Mouse (Mus musculus): ENCODE data around the gene Ccdc60.
"Not testable (repeated sequence)": the region's sequence is repeated elsewhere in the genome, so short reads cannot be mapped to it uniquely, and the experiment has no call there.

Gene Ccdc60

GRCm38 (mm10) chr5:116288849-116289570 lies at the start of gene Ccdc60:
Gene Ccdc60 (minus strand): TSS chr5:116288985.
- DNase-seq, result no peak

- DNase-seq, result no peak
These were observed 47.4 kb upstream of the Ccdc60 start for GRCm38 (mm10) chr5:116336191-116336590.

GRCm38 (mm10) chr5:116328911-116329310 lies 40.1 kb upstream of the Ccdc60 start:
- DNase-seq, result no peak

DNA sequence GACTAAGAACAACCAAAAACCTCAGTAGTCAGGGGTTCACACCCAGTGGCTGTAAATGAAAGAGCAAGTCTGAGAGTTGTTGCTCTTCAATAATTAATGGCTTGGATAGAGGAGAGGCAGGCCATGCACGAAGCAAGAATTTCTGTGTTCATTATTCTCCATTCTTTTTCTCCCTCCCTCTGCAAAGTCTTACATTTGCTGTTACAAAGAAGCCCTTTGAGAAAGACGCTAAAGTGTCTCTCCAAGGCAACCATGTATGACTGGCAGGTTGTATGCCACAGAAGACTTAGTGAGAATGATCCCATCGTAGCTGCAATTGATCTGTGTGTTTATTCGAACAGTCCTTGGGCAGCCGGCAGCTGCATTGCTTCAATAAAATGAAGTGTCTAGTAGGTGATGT lies 34.6 kb upstream of the Ccdc60 start:
- no peak for DNase-seq

GRCm38 (mm10) chr5:116322365-116323027 lies 33.7 kb upstream of the Ccdc60 start:
- DNase-seq, result no peak

DNA sequence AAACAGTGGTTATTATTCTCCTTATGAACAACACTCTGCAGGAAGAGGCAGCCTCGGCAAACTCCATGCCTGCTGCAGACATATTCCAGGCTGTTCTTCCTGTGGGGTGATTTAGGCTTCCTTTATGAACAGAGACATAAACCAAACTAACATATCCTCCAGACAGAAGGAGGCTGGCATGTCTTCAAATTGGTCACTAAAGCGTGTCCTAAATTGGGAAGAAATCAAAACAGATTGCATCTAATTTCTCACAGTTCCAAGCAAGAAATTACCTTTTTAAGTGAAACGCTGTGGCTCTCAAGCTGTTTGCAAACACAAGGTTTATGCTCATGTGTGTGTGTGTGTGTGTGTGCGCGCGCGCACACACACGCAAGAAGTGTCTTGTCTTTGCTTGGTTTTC lies 24.9 kb upstream of the Ccdc60 start:
- DNase-seq, result no peak

DNA sequence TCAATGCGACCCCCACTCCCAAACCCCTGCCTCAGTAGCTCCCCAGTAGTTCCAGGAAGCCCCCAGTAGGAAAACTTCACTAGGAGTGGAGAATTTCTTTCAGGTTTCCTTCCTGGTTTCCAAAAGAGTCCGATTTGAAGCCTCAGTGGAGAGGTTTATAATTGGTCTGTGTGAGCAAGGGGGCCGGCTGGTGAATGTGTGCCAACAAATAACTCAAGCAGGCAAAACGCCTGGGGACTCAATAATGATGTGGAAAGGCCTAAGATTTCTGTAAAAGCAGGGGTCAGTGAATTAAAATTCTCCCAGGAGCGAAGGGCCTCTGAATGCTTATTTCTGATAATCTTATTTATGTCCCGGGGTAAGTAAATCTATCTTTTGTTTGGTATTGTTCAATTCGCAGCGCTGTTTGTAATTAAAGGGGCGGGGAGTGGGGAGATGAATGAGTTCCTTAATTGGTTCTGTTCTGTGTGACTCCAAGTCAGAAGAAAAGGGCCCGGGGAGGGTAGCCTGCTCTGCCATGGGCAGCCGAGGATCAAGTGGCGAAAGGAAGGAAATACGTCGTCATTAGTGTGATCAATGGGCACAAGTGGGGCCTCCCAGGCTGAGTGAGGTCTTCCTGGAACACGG lies 23.4 kb upstream of the Ccdc60 start:
- no peak for DNase-seq

GRCm38 (mm10) chr5:116311636-116312035 lies 22.9 kb upstream of the Ccdc60 start:
- DNase-seq, result no peak

DNA sequence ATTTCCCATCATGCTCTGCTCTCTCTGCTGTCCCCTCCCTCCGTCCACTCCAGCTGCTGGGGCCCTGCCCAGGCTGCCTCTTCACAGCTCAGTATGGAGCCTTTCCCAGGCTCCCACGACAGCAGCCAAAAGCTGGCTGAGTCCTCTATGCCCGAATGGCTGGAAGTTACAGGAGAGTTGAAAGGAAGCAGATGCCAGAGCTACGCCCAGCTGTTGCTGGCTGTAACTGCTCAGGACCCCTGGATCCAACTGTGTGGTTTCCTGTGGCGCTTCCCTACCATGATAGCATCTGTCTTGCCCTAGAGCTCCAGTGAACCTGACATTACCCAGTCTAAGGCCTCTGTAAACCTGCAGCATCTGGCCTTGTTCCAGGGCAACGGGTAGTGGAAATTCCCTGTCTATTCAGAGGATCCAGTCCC lies 20.6 kb upstream of the Ccdc60 start:
- no peak for DNase-seq

DNA sequence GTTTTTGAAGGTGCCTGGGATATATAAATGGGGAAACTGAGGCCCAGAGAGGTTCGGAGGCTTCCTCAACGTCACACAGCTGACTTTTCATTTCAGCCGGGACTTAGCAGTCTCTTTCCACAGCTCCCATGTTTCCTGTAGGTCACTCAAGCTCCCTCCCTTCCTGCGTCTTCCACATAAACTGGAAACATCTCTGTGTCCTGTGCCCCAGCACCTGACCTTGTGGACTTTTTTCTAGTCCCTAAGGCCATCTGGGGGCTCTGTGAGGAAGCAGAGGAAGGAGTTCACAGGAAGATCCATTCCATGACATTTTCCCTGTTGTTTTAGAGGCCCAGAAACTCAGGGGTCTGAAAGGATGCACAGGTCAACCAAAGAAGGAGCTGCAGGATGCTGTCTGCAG lies 16.8 kb upstream of the Ccdc60 start:
- no peak for DNase-seq

DNA sequence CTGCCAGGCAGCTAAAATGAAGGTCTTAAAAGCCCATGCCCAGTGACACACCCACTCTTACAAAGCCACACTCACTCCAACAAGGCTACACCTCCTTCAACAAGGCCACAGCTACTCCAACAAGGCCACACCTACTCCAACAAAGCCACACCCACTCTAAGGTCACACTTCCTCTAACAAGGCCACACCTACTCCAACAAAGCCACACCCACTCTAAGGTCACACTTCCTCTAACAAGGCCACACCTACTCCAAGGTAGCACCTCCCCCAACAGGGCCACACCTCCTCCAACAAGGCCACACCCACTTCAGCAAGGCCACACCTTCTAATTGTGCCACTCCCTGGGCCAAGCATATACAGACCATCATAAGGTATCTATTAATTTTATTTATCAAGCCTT lies 16.4 kb upstream of the Ccdc60 start:
- not testable (repeated sequence) for DNase-seq

GRCm38 (mm10) chr5:116300984-116301383 lies 12.2 kb upstream of the Ccdc60 start:
- DNase-seq, result no peak

DNA sequence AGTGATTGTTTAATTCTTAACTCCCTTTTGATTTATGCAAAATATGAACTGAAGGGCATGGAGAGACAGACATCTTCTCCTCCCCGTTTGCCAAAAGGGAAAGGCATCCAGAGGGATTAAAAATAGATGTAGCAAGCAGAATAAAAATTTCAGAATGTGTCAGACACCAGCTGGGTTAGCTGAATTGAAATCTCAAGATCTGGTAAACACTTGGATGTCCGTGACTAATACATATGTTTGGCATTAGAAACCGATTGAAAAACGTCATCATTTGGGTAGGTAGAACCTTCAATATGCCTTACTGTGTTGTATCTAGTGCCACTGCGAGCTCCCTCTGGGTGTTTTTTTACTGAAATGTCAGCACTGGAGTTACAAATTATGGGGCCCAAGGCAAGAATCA lies 4.7 kb upstream of the Ccdc60 start:
- no peak for DNase-seq

DNA sequence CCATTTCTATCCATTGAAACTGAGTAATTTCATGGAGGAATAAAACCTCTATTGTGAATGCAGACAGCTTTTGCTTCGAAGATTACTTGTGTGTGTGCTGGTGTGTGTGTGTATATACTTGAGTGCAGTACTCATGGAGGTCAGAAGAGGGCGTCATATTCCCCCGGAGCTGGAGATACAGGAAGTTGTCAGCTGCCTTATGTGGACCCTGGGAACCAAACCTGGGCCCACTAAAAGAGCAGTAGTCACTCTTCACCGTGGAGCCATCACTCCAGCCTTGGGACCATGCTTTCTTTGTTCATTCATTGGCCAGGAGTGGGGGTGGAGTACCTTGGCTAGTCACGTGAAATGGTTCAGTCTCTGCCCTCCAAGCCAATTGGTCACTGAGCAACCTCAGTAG lies 1.8 kb upstream of the Ccdc60 start:
- DNase-seq, result no peak

DNA sequence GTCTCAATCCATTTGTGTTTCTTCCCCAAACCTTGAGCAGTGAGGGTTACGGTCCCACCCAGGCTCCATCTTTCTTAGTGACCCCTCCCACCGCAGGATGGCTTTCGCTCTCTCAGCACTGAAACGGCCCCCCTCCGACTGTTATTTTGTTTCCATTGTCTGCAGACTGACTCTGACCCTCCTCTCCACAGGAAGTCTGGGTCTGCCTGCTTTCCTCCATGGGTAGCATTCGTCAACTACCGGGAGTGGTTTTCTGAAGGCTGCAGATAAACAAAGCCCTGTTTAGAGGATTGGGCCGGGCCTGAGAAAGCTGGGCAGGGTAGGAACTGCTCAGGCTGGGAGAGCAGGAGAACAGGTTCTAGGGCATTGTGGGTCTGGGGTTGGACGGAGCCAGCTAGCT lies 1.1 kb upstream of the Ccdc60 start:
- DNase-seq, result no peak

GRCm38 (mm10) chr5:116288183-116288582 lies 602 bp downstream of the Ccdc60 start:
- no peak for DNase-seq

- no peak for DNase-seq
These were observed 3.1 kb downstream of the Ccdc60 start for GRCm38 (mm10) chr5:116285532-116286176.

- no peak for DNase-seq
These were observed 8.3 kb downstream of the Ccdc60 start for GRCm38 (mm10) chr5:116280518-116280917.

DNA sequence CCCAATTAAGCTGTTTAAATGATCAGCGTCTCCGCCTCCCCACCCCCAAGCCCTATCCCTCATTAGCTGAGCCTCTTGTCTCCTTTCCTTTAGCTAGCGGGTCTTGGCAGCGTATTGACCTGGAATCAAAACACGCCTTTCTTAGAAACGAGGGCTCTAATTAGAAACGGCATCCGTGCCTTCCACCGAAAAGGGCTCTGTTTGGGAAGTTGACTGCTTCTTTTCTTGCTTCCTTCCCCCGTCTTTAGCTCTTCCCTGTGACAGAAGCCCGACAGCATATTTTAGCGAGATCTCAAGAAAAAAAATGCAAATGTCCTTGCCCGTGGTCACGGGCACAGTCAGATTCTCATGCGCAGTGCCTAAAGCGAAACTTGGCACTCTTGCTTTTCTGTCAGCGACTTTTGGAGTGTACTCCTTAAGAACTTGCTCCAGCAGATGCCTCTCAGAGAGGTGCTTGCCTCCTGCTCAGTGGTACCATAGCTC lies 10.3 kb downstream of the Ccdc60 start:
- no peak for DNase-seq

DNA sequence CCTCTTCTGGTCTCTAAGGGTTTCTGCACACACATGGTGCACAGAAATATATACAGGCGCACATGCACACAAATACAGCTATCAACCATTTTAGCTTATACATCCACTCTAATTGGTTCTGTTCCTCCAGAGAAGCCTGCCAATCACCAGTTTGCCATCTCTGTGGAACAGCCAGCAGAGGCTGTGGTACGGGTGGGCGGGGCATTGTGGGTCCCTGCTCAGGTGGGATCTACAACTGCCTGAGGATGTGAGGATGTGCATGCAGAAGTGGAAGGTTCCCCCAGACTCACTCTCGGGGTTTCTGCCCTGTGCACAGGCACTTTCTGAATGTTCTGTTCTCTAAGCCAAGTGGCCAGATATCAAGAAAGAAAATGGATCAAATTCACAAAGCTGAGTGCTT lies 10.8 kb downstream of the Ccdc60 start:
- no peak for DNase-seq

DNA sequence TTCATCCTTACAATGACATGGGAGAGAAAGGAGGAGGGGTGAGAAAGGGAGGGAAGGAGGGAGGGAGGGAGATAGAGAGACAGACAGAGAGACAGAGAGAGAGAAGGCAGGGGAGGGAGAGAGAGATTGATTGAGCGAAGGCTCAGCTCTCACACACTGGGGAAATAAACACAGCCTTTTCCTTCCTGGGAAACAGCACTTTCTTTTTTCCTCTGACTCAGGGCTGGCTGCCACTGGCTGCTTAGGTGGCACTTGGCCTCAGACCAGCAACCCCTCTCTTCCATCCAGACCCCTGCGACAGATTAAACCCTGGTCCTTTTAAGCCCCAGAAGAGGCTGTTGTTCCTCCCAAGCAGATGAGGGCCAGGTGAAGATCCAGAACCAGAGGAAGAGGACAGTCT lies 14.0 kb downstream of the Ccdc60 start:
- no peak for DNase-seq

DNA sequence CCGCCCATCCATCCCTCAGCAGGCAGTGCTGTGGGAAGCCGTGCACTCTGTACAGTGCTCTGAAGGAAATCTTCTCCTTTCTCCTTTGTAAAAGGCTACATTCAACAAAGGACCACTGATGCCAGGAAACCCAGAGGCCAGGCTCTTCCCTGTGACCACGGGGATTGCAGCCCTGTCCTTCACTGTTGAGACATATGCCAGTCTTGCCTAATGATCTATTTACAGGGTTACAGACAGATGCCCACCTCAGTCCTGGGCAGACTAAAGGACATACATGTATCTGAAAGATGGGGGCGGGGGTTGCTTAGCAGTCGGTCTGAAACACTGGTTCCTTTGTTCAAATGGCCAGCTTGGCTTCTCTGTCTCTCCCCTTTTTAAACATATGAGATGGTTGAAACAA lies 14.4 kb downstream of the Ccdc60 start:
- DNase-seq, result no peak

DNA sequence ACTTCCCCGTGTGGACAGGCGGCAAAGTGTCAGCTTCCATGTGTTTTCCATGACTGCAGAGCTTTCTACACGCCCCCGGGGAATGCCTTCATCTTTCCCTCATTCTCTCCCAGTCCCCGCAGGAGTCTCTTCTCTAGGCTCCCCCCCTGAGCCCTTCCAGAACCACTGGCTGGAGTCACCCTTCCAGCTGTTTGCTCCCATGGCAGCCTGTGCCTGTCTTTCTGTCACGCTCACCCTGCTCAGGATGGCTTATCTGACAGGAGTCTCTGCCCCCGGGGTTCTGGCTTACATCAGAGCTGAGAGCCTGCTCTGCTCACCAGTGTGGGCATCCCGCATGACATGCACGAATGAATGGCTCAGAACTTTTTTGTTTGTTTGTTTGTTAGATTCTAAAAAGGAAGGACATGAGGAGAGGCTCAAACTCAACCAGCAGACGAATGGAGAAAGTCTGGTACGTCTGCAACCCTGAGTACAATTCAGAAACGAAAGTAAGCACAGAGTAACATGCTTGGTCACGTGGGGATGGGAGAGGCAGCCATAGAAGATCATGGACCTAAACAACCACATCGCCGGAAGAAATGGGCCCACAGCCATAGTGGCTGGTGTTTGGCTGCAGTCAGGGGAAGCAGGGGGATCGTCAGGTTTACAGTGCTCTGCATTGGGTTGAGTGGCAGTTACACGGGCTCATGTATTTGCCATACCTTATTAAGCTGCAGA lies 17.1 kb downstream of the Ccdc60 start:
- DNase-seq, result no peak

Measured in cerebellum, adult 8-10 months (tissue).